Mouse (Mus musculus) heart, adult 2 months (tissue): Measurements from ENCODE around the gene Robo1. TPM values are rescaled to one million over a fixed set of nuclear protein-coding genes. Genes with fewer than 3 reads are reported as not detected.

Experiments used
- DNase-seq, 2 experiments: peaks; one replicate each; pipeline ENCODE4 v3.0.0; 2021
- H3K27ac ChIP-seq: fragments of 200-600 bp; 2 replicates; pipeline ENCODE4 v1.8.1; 2022
- H3K27me3 ChIP-seq: fragments of 200-500 bp; 2 replicates; pipeline ENCODE4 v1.6.1; 2012; ENCODE audit warnings: mild to moderate bottlenecking, low read length, inconsistent platforms, mixed read lengths; ENCODE audit not compliant: control insufficient read depth, insufficient read depth
- H3K36me3 ChIP-seq: fragments of 200-500 bp; 2 replicates; pipeline ENCODE4 v1.6.1; 2012; ENCODE audit warnings: low read length, inconsistent platforms; ENCODE audit not compliant: control insufficient read depth, insufficient read depth
- H3K4me1 ChIP-seq: fragments of 200-500 bp; 2 replicates; pipeline ENCODE4 v1.6.1; 2011; ENCODE audit warnings: low read length; ENCODE audit not compliant: control insufficient read depth, insufficient read depth
- H3K4me3 ChIP-seq: fragments of 200-600 bp; 2 replicates; pipeline ENCODE4 v1.8.1; 2022
- H3K79me2 ChIP-seq: fragments of 200-500 bp; replicated peaks from 2 replicates; pipeline ENCODE4 v1.6.1; 2012; ENCODE audit warnings: mild to moderate bottlenecking, inconsistent platforms, low read length, moderate library complexity, mixed read lengths; ENCODE audit not compliant: control insufficient read depth, insufficient read depth
- H3K9ac ChIP-seq: fragments of 200-500 bp; 2 replicates; pipeline ENCODE4 v1.6.1; 2012; ENCODE audit warnings: low read depth, mild to moderate bottlenecking, control low read depth, inconsistent platforms, low read length, mixed read lengths
- CTCF ChIP-seq: fragments of 200-600 bp; IDR thresholded peaks from 2 replicates; pipeline ENCODE4 v1.8.1; 2022; ENCODE audit warnings: antibody characterized with exemption, mild to moderate bottlenecking, moderate library complexity
- EP300 ChIP-seq: fragments of 200-500 bp; IDR thresholded peaks from 2 replicates; pipeline ENCODE4 v1.6.1; 2011; ENCODE audit warnings: low read depth, low read length, control low read depth; ENCODE audit not compliant: insufficient read depth
- POLR2A ChIP-seq: fragments of 200-500 bp; IDR thresholded peaks from 2 replicates; pipeline ENCODE4 v1.6.1; 2011; ENCODE audit warnings: mild to moderate bottlenecking, low read depth, low read length, control low read depth; ENCODE audit not compliant: insufficient read depth
- WGBS: fragments of 180-500 bp; shearing (Covaris S2); methylation state at CpG from one replicate; pipeline ENCODE4 v1.1.7; 2018; 5-methylcytosine and 5-hydroxymethylcytosine counted together
- intact Hi-C: fragments of 180-260 bp; cut with DNase I; formaldehyde crosslinking; loops from one replicate; pipeline ENCODE4 v1.15.1; 2025
- polyA plus RNA-seq: library from polyadenylated mRNA; depleted of rRNA; stranded (reverse); fragments of >200 nt; gene quantifications from 2 replicates; pipeline ENCODE4 v1.2.3, GENCODE M21; 2012
- total RNA-seq, 2 experiments: library from RNA; stranded (reverse); gene quantifications; 2 replicates each; pipeline ENCODE4 v1.2.3; 2021

Robo1 gene
- total and polyA plus RNA-seq, 3 experiments, result 0.76 to 1.2 (median 1.1) TPM

DNA sequence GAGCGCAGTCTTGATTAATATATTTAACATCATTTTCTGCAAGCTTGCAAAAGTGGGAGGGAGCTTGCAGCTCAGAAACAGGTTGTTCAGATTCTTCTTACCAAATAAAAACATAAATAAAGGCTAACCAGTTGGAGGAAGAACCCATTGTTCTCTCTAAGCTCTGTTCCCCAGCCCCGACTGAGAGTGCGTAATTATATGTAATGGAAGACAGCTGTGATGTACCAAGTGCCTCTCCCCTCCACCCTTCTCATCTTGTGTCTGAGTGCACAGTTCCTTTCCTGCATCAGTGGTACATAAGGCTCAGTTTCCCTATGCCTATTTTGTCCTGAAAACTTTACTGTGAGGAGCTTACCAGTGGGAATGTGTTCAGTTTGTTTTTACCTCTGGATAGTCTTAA lies 502.8 kb downstream of the Robo1 start:
- no peaks in the 10 kb centered on the region for H3K36me3 ChIP-seq
- no peaks in the 10 kb centered on the region for H3K27me3 ChIP-seq
- H3K9ac ChIP-seq, result no peak overlapping the region
- no peaks in the 10 kb centered on the region for H3K79me2 ChIP-seq
- WGBS, result 70% methylated on average over 3 of the region's 3 CpGs
- no peak for DNase-seq
- no peak overlapping the region for H3K27ac ChIP-seq
- no peak overlapping the region for H3K4me3 ChIP-seq
- H3K4me1 ChIP-seq, result no peaks in the 10 kb centered on the region
- intact Hi-C loops, result no loop called here
- TF ChIP-seq EP300, result no peak
- TF ChIP-seq POLR2A, result no peak
- no peak for TF ChIP-seq CTCF

DNA sequence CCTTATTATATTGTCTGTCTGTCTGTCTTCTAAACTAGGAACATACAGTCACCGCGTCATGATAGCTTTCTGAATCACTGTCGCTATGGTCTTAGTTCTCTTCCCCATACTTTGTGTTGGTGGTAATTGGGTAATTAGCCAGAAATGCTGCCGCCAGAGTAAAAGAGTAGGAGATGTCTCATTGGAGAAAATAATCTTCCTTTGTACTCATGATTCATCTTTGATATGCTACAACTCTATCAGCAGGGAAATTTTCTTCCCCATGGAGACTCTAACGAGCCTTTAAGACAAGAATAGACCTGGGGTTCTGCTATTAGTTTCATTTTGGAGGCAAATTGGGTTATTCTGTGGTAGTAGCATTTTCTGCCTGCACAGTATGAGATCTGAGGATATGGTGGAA lies 503.4 kb downstream of the Robo1 start:
- intact Hi-C loops, result no loop called here
- H3K79me2 ChIP-seq, result no peaks in the 10 kb centered on the region
- H3K4me1 ChIP-seq, result no peaks in the 10 kb centered on the region
- WGBS, result 77% methylated on average over 5 of the region's 5 CpGs
- no peak for DNase-seq
- H3K27ac ChIP-seq, result no peak overlapping the region
- no peak overlapping the region for H3K4me3 ChIP-seq
- no peaks in the 10 kb centered on the region for H3K27me3 ChIP-seq
- H3K9ac ChIP-seq, result no peak overlapping the region
- no peak for TF ChIP-seq POLR2A
- H3K36me3 ChIP-seq, result no peaks in the 10 kb centered on the region

DNA sequence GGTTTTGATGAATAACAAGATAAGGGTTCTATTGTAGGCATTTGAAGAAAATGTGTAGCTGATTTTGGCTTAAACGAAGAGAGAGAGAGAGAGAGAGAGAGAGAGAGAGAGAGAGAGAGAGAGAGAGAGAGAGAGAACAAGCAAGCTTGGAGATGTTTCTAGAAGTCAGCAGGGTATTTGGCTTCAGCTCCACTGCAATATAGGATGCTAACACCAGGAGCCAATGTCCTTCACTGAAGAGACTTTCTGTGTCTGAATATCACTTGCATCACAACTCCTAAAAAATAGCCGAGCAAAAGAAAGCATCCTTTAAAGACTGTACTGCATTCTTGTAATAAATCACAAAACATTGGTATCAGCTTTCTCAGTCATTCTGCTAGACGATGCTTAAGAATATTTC lies 503.8 kb downstream of the Robo1 start:
- no peak for DNase-seq
- no peaks in the 10 kb centered on the region for H3K36me3 ChIP-seq
- intact Hi-C loops, result no loop called here

DNA sequence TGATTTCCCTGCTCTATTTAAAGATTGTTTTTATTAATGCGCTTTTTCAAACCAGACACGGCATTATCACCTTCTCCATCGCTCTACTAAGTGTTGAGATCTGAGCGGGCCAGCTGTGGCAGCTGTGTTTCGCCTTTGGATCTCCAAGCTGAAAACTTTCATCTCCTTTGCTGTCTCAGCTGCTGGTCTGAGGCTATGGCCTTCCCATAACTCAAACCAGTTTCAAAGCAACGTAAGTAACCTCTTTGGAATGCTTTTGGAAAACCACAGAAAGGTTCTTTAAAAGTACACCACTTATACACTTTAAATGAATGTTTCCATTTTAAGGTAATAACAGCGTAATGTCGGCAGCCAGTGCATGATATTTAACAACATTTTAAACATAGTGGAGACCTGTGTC lies 520.3 kb downstream of the Robo1 start:
- intact Hi-C loops, result no loop called here
- WGBS, result 77% methylated on average over 8 of the region's 8 CpGs
- no peak overlapping the region for H3K9ac ChIP-seq

More for the DNA sequence above, 503.8 kb downstream of the Robo1 start:
- Histone ChIP-seq H3K4me3 (no peak overlapping the region), H3K79me2 (no peaks in the 10 kb centered on the region), H3K27me3 (no peaks in the 10 kb centered on the region), H3K27ac (no peak overlapping the region), H3K4me1 (no peaks in the 10 kb centered on the region), H3K9ac (no peak overlapping the region)
- WGBS, result 38% methylated on average over 3 of the region's 3 CpGs
- no peak for TF ChIP-seq POLR2A
- no peak for TF ChIP-seq CTCF
- TF ChIP-seq EP300, result no peak

DNA sequence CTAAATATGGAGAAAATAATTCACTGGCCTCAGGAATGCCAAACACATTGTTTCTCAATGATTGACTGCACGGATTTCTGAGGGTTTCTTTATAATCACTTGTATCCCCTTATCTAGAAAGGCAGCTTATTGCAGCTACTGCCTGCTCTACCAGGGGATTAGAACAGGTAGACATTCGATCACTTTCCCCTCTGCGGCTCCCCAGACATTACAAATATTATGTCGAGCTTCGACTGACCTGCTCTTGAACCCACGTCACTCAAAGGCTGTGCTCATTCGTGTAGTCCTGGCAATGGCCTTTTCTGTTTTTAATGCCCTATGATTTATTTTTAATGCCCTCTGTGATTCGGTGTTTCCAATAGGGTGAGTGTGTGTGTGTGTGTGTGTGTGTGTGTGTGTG lies 521.4 kb downstream of the Robo1 start:
- Histone ChIP-seq H3K4me3 (no peak overlapping the region), H3K27me3 (no peaks in the 10 kb centered on the region), H3K9ac (no peak overlapping the region), H3K36me3 (no peaks in the 10 kb centered on the region), H3K4me1 (no peaks in the 10 kb centered on the region), H3K27ac (no peak overlapping the region), H3K79me2 (no peaks in the 10 kb centered on the region)
- intact Hi-C loops, result no loop called here
- WGBS, result 80% methylated on average over 8 of the region's 8 CpGs
- TF ChIP-seq POLR2A, result no peak
- TF ChIP-seq EP300, result no peak
- TF ChIP-seq CTCF, result no peak
- no peak for DNase-seq

More for the DNA sequence above, 520.3 kb downstream of the Robo1 start:
- H3K36me3 ChIP-seq, result no peaks in the 10 kb centered on the region
- H3K4me3 ChIP-seq, result no peak overlapping the region
- no peaks in the 10 kb centered on the region for H3K4me1 ChIP-seq
- no peaks in the 10 kb centered on the region for H3K27me3 ChIP-seq
- H3K27ac ChIP-seq, result no peak overlapping the region
- DNase-seq, result no peak
- TF ChIP-seq POLR2A (no peak), CTCF (no peak), EP300 (no peak)
- no peaks in the 10 kb centered on the region for H3K79me2 ChIP-seq

DNA sequence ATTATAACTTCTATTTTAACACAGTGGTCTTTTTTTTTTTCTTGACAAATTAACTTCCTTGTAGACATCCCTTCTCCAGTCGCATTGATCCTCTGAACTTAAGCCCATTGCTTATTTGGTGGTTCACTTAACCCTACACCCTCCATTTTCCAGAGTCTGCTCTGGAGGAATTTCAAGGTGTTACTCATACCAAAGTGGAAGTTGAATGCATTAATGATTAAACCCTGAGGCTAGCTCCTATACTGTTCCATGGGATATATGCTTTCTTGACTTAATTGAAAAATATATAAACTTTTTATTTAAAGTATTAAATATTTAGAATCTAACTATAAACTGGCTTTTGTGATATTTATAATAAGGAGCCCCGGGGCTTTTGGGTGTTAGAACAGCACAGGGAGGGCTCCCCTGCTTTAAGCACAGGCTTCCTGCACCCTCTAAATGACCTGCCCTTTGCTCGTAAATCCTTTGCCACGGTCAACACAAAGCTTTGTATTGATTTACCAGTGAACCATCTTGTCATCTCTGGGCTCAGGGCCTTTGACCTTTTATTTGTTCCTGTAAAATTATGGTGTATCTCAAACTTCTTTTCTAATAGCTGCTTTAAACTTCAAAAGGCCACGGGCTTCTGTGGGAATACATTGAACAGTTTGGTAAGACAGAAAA lies 522.4 kb downstream of the Robo1 start:
- DNase-seq, result no peak
- H3K79me2 ChIP-seq, result no peaks in the 10 kb centered on the region
- H3K4me3 ChIP-seq, result no peak overlapping the region
- intact Hi-C loops, result no loop called here
- H3K9ac ChIP-seq, result no peak overlapping the region
- TF ChIP-seq CTCF, result no peak
- TF ChIP-seq POLR2A, result no peak
- TF ChIP-seq EP300, result no peak
- no peaks in the 10 kb centered on the region for H3K36me3 ChIP-seq
- no peaks in the 10 kb centered on the region for H3K27me3 ChIP-seq
- WGBS, result 86% methylated on average over 5 of the region's 5 CpGs
- no peak overlapping the region for H3K27ac ChIP-seq
- H3K4me1 ChIP-seq, result no peaks in the 10 kb centered on the region
